Mouse (Mus musculus) lung, postnatal 10 days (tissue): ENCODE data around the gene Gm7233.
"Not testable (repeated sequence)": the region's sequence is repeated elsewhere in the genome, so short reads cannot be mapped to it uniquely, and the experiment has no call there.

Experiments
- DNase-seq: peaks from one replicate; pipeline ENCODE4 v3.0.0; 2021

Gene Gm7233

DNA sequence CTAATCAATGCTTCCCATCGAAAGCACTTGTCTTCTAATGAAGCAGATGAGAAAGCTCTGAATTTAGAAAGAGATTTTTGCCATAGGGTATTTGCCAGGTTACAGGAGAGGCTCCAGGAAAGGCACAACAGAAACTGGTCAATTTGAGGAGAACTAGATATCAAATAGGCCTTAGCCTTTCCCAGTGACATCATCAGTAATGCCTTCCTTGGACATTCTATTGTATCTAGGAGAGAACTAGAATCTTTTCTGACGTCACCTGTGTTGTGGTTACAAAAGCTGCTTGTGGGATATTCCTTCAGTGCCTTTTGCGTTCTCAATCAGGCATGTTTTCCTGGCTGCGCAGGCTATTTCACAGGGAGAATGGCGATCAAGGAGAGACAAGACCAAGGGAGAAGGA lies at the start of gene Gm7233:
TSS of gene Gm7233 (plus strand) at position 301 of the 400 bp plus-strand sequence.
- DNase-seq = not testable (repeated sequence)

GRCm38 (mm10) chr14:43167189-43167588 lies 12.5 kb upstream of the Gm7233 start:
- DNase-seq = not testable (repeated sequence)

DNA sequence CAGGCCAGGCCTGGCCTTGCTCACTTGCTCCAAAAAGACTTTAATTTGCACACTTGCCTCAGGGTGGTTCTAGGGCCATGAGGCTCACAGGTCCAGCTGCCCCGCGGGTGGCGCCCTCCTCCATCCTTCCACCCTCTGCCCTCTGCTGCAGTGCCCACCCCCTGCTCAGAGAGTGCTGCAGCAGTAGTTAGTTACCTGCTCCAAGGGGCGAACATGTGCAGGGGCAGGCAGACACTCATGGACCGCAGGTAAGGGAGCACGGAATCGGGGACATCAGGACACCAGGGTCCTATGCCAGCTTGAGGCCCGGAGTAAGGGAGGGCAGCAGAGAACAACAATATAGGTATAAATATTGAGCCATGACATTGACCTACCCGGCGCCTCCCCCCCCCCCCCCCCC lies 11.7 kb upstream of the Gm7233 start:
- not testable (repeated sequence) for DNase-seq

DNA sequence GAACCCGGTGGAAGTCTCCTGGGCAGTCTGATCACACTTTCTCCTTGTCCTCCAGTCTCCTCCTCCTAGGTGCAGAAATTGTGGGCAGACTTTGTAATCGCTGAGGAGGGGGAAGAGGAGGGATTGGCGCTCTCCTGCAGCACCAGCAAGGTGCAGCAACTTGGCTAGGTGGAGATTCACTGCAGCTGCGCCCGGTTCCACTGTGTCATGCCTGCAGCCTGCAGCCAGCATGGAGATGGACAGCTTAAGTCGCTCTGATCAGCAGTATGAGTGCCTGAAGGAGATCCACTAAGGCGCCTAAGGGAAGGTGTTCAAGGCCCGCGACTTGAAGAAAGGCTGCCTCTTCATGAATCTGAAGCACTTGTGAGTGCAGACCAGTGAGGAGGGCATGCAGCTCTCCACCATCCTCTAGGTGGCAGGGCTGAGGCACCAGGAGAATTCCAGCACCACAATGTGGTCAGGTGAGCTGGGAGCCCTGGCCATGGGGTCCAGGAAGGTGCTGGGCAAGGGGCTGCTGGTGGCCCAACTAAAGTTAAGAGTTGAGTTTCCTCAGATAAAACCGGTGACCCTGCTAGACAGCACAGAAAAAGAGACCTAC lies 11.0 kb upstream of the Gm7233 start:
- DNase-seq = not testable (repeated sequence)

DNA sequence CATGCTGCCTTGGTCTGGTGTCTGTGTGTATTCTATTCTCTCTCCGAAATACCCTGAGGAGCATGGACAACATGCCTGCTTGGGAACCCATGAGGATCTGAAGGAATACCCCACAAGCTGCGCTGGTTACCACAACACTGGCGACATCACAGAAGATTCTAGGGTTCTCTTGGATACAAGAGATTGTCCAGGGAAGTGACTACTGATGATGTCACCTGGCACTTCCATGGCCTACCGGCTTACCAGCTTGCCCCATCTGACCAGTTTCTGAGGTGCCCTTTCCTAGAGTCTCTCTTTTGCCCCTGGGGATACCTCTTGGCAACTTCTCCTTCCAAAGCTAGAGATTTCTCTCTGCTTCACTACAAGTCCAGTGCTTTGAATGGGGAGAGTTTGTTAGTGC lies 55.5 kb downstream of the Gm7233 start, which contains the start of gene Gm8122:
TSS of gene Gm8122 (minus strand) at position 101 of the 400 bp plus-strand sequence.
- not testable (repeated sequence) for DNase-seq
